Mouse (Mus musculus) stomach, postnatal 0 days (tissue): ENCODE measurements around the gene Ccl20. TPM values are rescaled to one million over a fixed set of nuclear protein-coding genes. Genes with fewer than 3 reads are reported as not detected.

Source experiments
- ATAC-seq: fragments of 200-750 bp; cut with Nextera tagmentation; 2 replicates; pipeline ENCODE4 v1.8.0; 2017; ENCODE audit not compliant: low FRiP score, low TSS enrichment
- DNase-seq: peaks from one replicate; pipeline ENCODE4 v3.0.0-alpha.2; 2016; ENCODE audit warnings: low spot score
- H3K27ac ChIP-seq: fragments of 300-500 bp; sonication (generic); replicated peaks from 2 replicates; pipeline ENCODE4 v1.5.1; 2014; ENCODE audit warnings: mild to moderate bottlenecking, control low read depth
- H3K27me3 ChIP-seq: fragments of 300-500 bp; sonication (generic); 2 replicates; pipeline ENCODE4 v1.6.1; 2014; ENCODE audit warnings: low read length; ENCODE audit not compliant: control insufficient read depth, insufficient read depth
- H3K36me3 ChIP-seq: fragments of 300-500 bp; sonication (generic); 2 replicates; pipeline ENCODE4 v1.6.1; 2014; ENCODE audit warnings: low read length, mixed read lengths; ENCODE audit not compliant: control insufficient read depth, insufficient read depth
- H3K4me1 ChIP-seq: fragments of 300-500 bp; sonication (generic); replicated peaks from 2 replicates; pipeline ENCODE4 v1.6.1; 2014; ENCODE audit warnings: antibody characterized with exemption; ENCODE audit not compliant: control insufficient read depth, insufficient read depth
- H3K4me2 ChIP-seq: fragments of 300-500 bp; sonication (generic); replicated peaks from 2 replicates; pipeline ENCODE4 v1.6.1; 2014; ENCODE audit warnings: low read depth, mild to moderate bottlenecking, control low read depth, moderate library complexity
- H3K4me3 ChIP-seq: fragments of 300-500 bp; sonication (generic); 2 replicates; pipeline ENCODE4 v1.5.1; 2014; ENCODE audit warnings: low read depth, low read length, control low read depth
- H3K9ac ChIP-seq: fragments of 300-500 bp; sonication (generic); 2 replicates; pipeline ENCODE4 v1.6.1; 2014; ENCODE audit warnings: mild to moderate bottlenecking, low read length, control low read depth, mixed read lengths
- H3K9me3 ChIP-seq: fragments of 300-500 bp; sonication (generic); 2 replicates; pipeline ENCODE4 v1.6.1; 2016; ENCODE audit warnings: low read length; ENCODE audit not compliant: control insufficient read depth
- CTCF ChIP-seq: IDR thresholded peaks from 2 replicates; pipeline ENCODE4 v1.5.1; 2016; ENCODE audit warnings: antibody characterized with exemption, low read depth, mild to moderate bottlenecking, moderate library complexity
- EP300 ChIP-seq: optimal IDR thresholded peaks from 2 replicates; pipeline ENCODE3; 2016; ENCODE audit warnings: antibody characterized with exemption
- WGBS: fragments of 180-500 bp; shearing (Covaris S2); extraction: QIAGEN DNeasy Blood & Tissue Kit; methylation state at CpG from one replicate; pipeline ENCODE4 v1.1.7; 2014; 5-methylcytosine and 5-hydroxymethylcytosine counted together
- polyA plus RNA-seq: library from polyadenylated mRNA; unstranded; fragments of >200 nt; fragmentation: Nextera tagmentation; extraction: Ambion mirVana; gene quantifications from 2 replicates; pipeline ENCODE4 v1.2.1, GENCODE M21; 2015

Ccl20 gene
- 6.2 and 15.2 TPM in 2 replicates for polyA plus RNA-seq

- Histone ChIP-seq H3K9ac (no peak within 1 kb of the TSS), H3K4me1 (no peaks in the 10 kb centered on the region; the same call in 1 of the 2 replicates), H3K4me2 (no peak within 1 kb of the TSS), H3K27ac (no peak within 1 kb of the TSS), H3K36me3 (no peaks in the 10 kb centered on the region), H3K4me3 (no peak within 1 kb of the TSS), H3K9me3 (no peaks in the 10 kb centered on the region), H3K27me3 (no peaks in the 10 kb centered on the region)
- TF ChIP-seq EP300 (no peak), CTCF (peak; percentile 45)
- WGBS = 21% methylated on average over 8 of the region's 8 CpGs
- DNase-seq (peak; percentile 30), ATAC-seq (peak; percentile 46; the same call in 1 of the 2 replicates)
Observed at GRCm38 (mm10) chr1:83116447-83117137, at the start of gene Ccl20. TSS of gene Ccl20 (plus strand) at chr1:83116766.

GRCm38 (mm10) chr1:83067205-83067604 is 49.4 kb upstream of the Ccl20 start:
- 82% methylated on average over 10 of the region's 10 CpGs for WGBS

GRCm38 (mm10) chr1:83075526-83076189 is 40.9 kb upstream of the Ccl20 start:
- no peak overlapping the region for H3K9ac ChIP-seq
- 33% methylated on average over 15 of the region's 15 CpGs for WGBS
- TF ChIP-seq CTCF (no peak), EP300 (no peak)
- ATAC-seq (no peak), DNase-seq (no peak)
- H3K27me3 ChIP-seq = no peaks in the 10 kb centered on the region
- H3K27ac ChIP-seq = no peak overlapping the region
- H3K36me3 ChIP-seq = no peaks in the 10 kb centered on the region
- peak overlapping the region; percentile 21; the same call in 1 of the 2 replicates for H3K4me3 ChIP-seq
- H3K9me3 ChIP-seq = no peaks in the 10 kb centered on the region
- peak overlapping the region; percentile 46 for H3K4me2 ChIP-seq
- H3K4me1 ChIP-seq = no peaks in the 10 kb centered on the region

More at GRCm38 (mm10) chr1:83067205-83067604, 49.4 kb upstream of the Ccl20 start:
- H3K4me1 ChIP-seq = no peaks in the 10 kb centered on the region
- DNase-seq (no peak), ATAC-seq (no peak)
- H3K4me3 ChIP-seq = no peak overlapping the region
- H3K27ac ChIP-seq = no peak overlapping the region
- TF ChIP-seq EP300 = no peak
- TF ChIP-seq CTCF = no peak
- no peak overlapping the region for H3K4me2 ChIP-seq
- H3K36me3 ChIP-seq = no peaks in the 10 kb centered on the region
- H3K27me3 ChIP-seq = no peaks in the 10 kb centered on the region
- H3K9me3 ChIP-seq = no peaks in the 10 kb centered on the region
- H3K9ac ChIP-seq = no peak overlapping the region

GRCm38 (mm10) chr1:83076190-83076917 is 40.2 kb upstream of the Ccl20 start:
- 48% methylated on average over 11 of the region's 11 CpGs for WGBS
- Histone ChIP-seq H3K27ac (no peak overlapping the region), H3K27me3 (no peaks in the 10 kb centered on the region), H3K4me2 (peak overlapping the region; percentile 46), H3K36me3 (no peaks in the 10 kb centered on the region), H3K4me3 (peak overlapping the region; percentile 21; the same call in 1 of the 2 replicates), H3K4me1 (no peaks in the 10 kb centered on the region), H3K9me3 (no peaks in the 10 kb centered on the region), H3K9ac (no peak overlapping the region)
- peak; percentile 94 for TF ChIP-seq CTCF
- no peak for TF ChIP-seq EP300
- DNase-seq (peak; percentile 38), ATAC-seq (peak; percentile 54; the same call in 1 of the 2 replicates)

- Histone ChIP-seq H3K9ac (no peak overlapping the region), H3K9me3 (no peaks in the 10 kb centered on the region), H3K4me3 (no peak overlapping the region), H3K27me3 (no peaks in the 10 kb centered on the region), H3K4me2 (no peak overlapping the region), H3K4me1 (no peaks in the 10 kb centered on the region), H3K36me3 (no peaks in the 10 kb centered on the region), H3K27ac (no peak overlapping the region)
- 59% methylated on average over 6 of the region's 6 CpGs for WGBS
- no peak for TF ChIP-seq EP300
- TF ChIP-seq CTCF = no peak
- no peak for DNase-seq
- ATAC-seq = no peak
Observed at GRCm38 (mm10) chr1:83077016-83077415, 39.5 kb upstream of the Ccl20 start.
